Mouse (Mus musculus) ES-E14 (cell line): ENCODE results near the gene Slc45a2. TPM values are rescaled to one million over a fixed set of nuclear protein-coding genes. Genes with fewer than 3 reads are reported as not detected.

Experiments
- DNase-seq: peaks from one replicate; pipeline ENCODE4 v3.0.0-alpha.2; 2013; ENCODE audit warnings: low read depth, low spot score
- H3K27ac ChIP-seq: 2 replicates; pipeline ENCODE4 v1.5.1; 2012; ENCODE audit warnings: low read depth, mild to moderate bottlenecking, low read length, moderate library complexity, mixed read lengths; ENCODE audit not compliant: poor library complexity, insufficient read depth, severe bottlenecking
- H3K36me3 ChIP-seq: 2 replicates; pipeline ENCODE4 v1.6.1; 2012; ENCODE audit warnings: mild to moderate bottlenecking, low read length, moderate library complexity, mixed read lengths; ENCODE audit not compliant: control insufficient read depth, poor library complexity, insufficient read depth, severe bottlenecking
- H3K4me1 ChIP-seq, 2 experiments: fragments of 150-350 bp in 1 of 2; sonication (generic) in 1 of 2; 2 replicates each; pipeline ENCODE4 v1.6.1; 2012; ENCODE audit warnings: low read length in 2 of 2, mild to moderate bottlenecking in 1 of 2, mixed read lengths in 1 of 2; ENCODE audit not compliant: control insufficient read depth in 2 of 2, insufficient read depth in 2 of 2, poor library complexity in 1 of 2
- H3K4me3 ChIP-seq, 2 experiments: fragments of 150-350 bp in 1 of 2; sonication (generic) in 1 of 2; 2 replicates each; pipeline ENCODE4 v1.5.1; 2012; ENCODE audit warnings: low read length in 2 of 2, low read depth in 1 of 2, mild to moderate bottlenecking in 1 of 2, mixed read lengths in 1 of 2; ENCODE audit not compliant: insufficient read depth in 1 of 2, poor library complexity in 1 of 2, severe bottlenecking in 1 of 2
- H3K9ac ChIP-seq: 2 replicates; pipeline ENCODE4 v1.6.1; 2012; ENCODE audit warnings: low read depth, mild to moderate bottlenecking, low read length, mixed read lengths; ENCODE audit not compliant: poor library complexity, insufficient read depth, severe bottlenecking
- H3K9me3 ChIP-seq: fragments of 150-350 bp; sonication (generic); 2 replicates; pipeline ENCODE4 v1.6.1; 2012; ENCODE audit warnings: low read depth, mild to moderate bottlenecking, low read length; ENCODE audit not compliant: control insufficient read depth, insufficient read depth
- CHD2 ChIP-seq: IDR thresholded peaks from 2 replicates; pipeline ENCODE4 v1.6.1; 2014; ENCODE audit warnings: mild to moderate bottlenecking, low read depth, low read length, inconsistent platforms
- HCFC1 ChIP-seq: IDR thresholded peaks from 2 replicates; pipeline ENCODE4 v1.6.1; 2012; ENCODE audit warnings: low read length, inconsistent platforms, borderline replicate concordance; ENCODE audit not compliant: insufficient read depth
- MAFK ChIP-seq: IDR thresholded peaks from 2 replicates; pipeline ENCODE4 v1.6.1; 2014; ENCODE audit warnings: mild to moderate bottlenecking, low read depth, low read length, inconsistent platforms; ENCODE audit not compliant: insufficient read depth
- ZC3H11A ChIP-seq: IDR thresholded peaks from 2 replicates; pipeline ENCODE4 v1.6.1; 2012; ENCODE audit warnings: low read depth, mild to moderate bottlenecking, inconsistent platforms, low read length, borderline replicate concordance
- ZNF384 ChIP-seq: IDR thresholded peaks from 2 replicates; pipeline ENCODE4 v1.6.1; 2012; ENCODE audit warnings: low read depth, low read length, inconsistent platforms
- in situ Hi-C, 2 experiments: fragments of 600-800 bp; cut with MboI; formaldehyde crosslinking; loops; one replicate each; pipeline ENCODE4 v1.15.1; 2025; ENCODE audit warnings: low sequenced_read_pairs in 2 of 2, inconsistent platforms in 1 of 2; ENCODE audit not compliant: unreplicated experiment in 2 of 2
- total RNA-seq: library from RNA; depleted of rRNA; stranded (reverse); fragments of 300-350 nt; gene quantifications from 2 replicates; pipeline ENCODE4 v1.2.3, GENCODE M21; 2012

The Slc45a2 gene
- total RNA-seq, 1 experiment, result 0.13 TPM

GRCm38 (mm10) chr15:10960267-10960666 is 40.3 kb upstream of the Slc45a2 start:
- H3K27ac ChIP-seq, result no peak overlapping the region
- no peak overlapping the region for H3K9ac ChIP-seq
- H3K9me3 ChIP-seq, result no peaks in the 10 kb centered on the region
- no peaks in the 10 kb centered on the region for H3K36me3 ChIP-seq
- no peak for DNase-seq
- in situ Hi-C loops, result no loop called here
- H3K4me1 ChIP-seq, result no peaks in the 10 kb centered on the region
- TF ChIP-seq ZNF384 (no peak), ZC3H11A (no peak), MAFK (no peak), HCFC1 (no peak), CHD2 (no peak)
- H3K4me3 ChIP-seq, result no peak overlapping the region

GRCm38 (mm10) chr15:10962601-10963000 is 37.9 kb upstream of the Slc45a2 start:
- in situ Hi-C loops, result no loop called here

DNA sequence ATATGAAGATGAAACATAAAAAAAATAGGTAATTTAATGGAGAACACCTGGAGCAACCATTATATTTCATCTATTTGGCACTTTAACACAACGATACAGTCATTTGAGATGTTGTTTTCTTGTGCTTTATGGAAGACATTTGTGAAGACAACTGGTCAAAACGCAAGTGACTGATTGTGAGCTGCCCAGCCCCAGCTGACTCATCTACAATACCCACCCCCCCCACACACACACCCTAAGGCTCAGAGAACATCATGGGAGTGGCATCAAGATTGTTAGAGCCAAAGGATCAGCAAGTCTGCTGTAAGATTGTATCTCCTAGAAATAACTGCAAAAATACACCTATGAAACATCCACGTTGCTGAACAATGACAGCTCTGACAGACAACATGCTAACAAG is 31.1 kb upstream of the Slc45a2 start:
- Histone ChIP-seq H3K9ac (no peak overlapping the region), H3K4me1 (no peaks in the 10 kb centered on the region), H3K36me3 (no peaks in the 10 kb centered on the region), H3K27ac (no peak overlapping the region), H3K4me3 (no peak overlapping the region), H3K9me3 (no peaks in the 10 kb centered on the region)
- in situ Hi-C loops, result no loop called here
- TF ChIP-seq ZC3H11A, result no peak
- TF ChIP-seq HCFC1, result no peak
- no peak for TF ChIP-seq CHD2
- no peak for TF ChIP-seq MAFK
- DNase-seq, result no peak

More at GRCm38 (mm10) chr15:10962601-10963000, 37.9 kb upstream of the Slc45a2 start:
- Histone ChIP-seq H3K4me1 (no peaks in the 10 kb centered on the region), H3K4me3 (no peak overlapping the region), H3K36me3 (no peaks in the 10 kb centered on the region), H3K9me3 (no peaks in the 10 kb centered on the region), H3K27ac (no peak overlapping the region), H3K9ac (no peak overlapping the region)
- TF ChIP-seq MAFK (no peak), ZNF384 (no peak), HCFC1 (no peak), CHD2 (no peak), ZC3H11A (no peak)
- no peak for DNase-seq

GRCm38 (mm10) chr15:10970777-10971176 is 29.7 kb upstream of the Slc45a2 start:
- no peak overlapping the region for H3K9ac ChIP-seq
- peaks cover 0 to 3% of the 10 kb centered on the region in 2 experiments; a peak in 1 of 4 replicates for H3K4me1 ChIP-seq
- in situ Hi-C loops, result no loop called here
- TF ChIP-seq CHD2, result no peak
- no peak for TF ChIP-seq MAFK
- TF ChIP-seq ZC3H11A, result no peak
- TF ChIP-seq HCFC1, result no peak
- no peak for DNase-seq
- no peaks in the 10 kb centered on the region for H3K9me3 ChIP-seq
- no peak overlapping the region for H3K27ac ChIP-seq
- H3K36me3 ChIP-seq, result no peaks in the 10 kb centered on the region
- H3K4me3 ChIP-seq, result no peak overlapping the region

DNA sequence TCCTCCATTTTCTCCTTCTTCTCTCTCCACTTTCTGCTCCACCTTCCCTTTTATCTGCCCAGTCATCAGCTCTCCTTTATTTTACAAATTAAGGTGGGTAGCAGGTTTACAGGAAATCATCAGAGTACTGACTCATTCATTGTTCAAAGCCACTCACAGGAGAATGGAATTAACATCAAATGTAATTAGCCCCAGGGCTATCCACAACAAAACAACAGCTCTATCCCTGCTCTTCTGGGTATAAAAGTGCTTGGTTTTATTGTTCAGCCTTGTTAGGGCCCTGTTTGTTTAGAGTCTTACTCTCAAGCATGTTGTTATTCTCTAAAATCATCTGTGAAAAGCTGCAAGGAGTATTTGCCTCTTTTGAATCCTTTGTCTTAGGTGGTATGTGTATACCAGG is 23.4 kb upstream of the Slc45a2 start:
- TF ChIP-seq HCFC1 (no peak), ZNF384 (no peak), MAFK (no peak), CHD2 (no peak; the same call in 1 of the 2 replicates), ZC3H11A (no peak)
- no peak overlapping the region for H3K27ac ChIP-seq
- H3K9ac ChIP-seq, result no peak overlapping the region
- peak; percentile 76 for DNase-seq
- H3K36me3 ChIP-seq, result no peaks in the 10 kb centered on the region
- H3K4me3 ChIP-seq, result no peak overlapping the region
- no peaks in the 10 kb centered on the region for H3K9me3 ChIP-seq
- H3K4me1 ChIP-seq, result peaks cover 6 to 10% of the 10 kb centered on the region in 2 experiments
- in situ Hi-C loops, result no loop called here
